Mouse (Mus musculus) CD4-positive, CD25-positive, alpha-beta regulatory T cell, adult 9 weeks (primary cell): Measurements from ENCODE around the gene Exd1. TPM values are rescaled to one million over a fixed set of nuclear protein-coding genes. Genes with fewer than 3 reads are reported as not detected.

Source experiments
- polyA plus RNA-seq: library from polyadenylated mRNA; unstranded; fragments of 100-300 nt; shearing (Covaris generic); gene quantifications from one replicate; pipeline ENCODE4 v1.2.1, GENCODE M21; 2017

Gene Exd1
- 0.25 TPM for polyA plus RNA-seq

GRCm38 (mm10) chr2:119547522-119548370 is at the start of gene Exd1, which contains the start of gene Chp1:
TSS of gene Exd1 (minus strand) at chr2:119547627.
TSS of gene Chp1 (plus strand) at chr2:119547697.

GRCm38 (mm10) chr2:119477571-119478396 is 69.6 kb downstream of the Exd1 start, which contains the start of gene Ino80:
TSS of gene Ino80 (minus strand) at chr2:119477687.

Other genes starting within 250 kb of the Exd1 start
- gene Dll4, start 221.8 kb downstream of the Exd1 start, polyA plus RNA-seq = not detected
- 0.16 TPM for gene Chac1, start 196.4 kb downstream of the Exd1 start, polyA plus RNA-seq
- 6.3 TPM for gene Ino80, start 69.9 kb downstream of the Exd1 start, polyA plus RNA-seq
- 86.0 TPM for gene Chp1, start 70 bp upstream of the Exd1 start, polyA plus RNA-seq
- gene Nusap1, start 70.7 kb upstream of the Exd1 start, polyA plus RNA-seq = 3.9 TPM
- 3.0 TPM for gene Oip5, start 70.8 kb upstream of the Exd1 start, polyA plus RNA-seq
- gene Ndufaf1, start 115.2 kb upstream of the Exd1 start, polyA plus RNA-seq = 44.6 TPM
- 22.5 TPM for gene Rtf1, start 127.4 kb upstream of the Exd1 start, polyA plus RNA-seq
- not detected for gene Itpka, start 194.7 kb upstream of the Exd1 start, polyA plus RNA-seq
- not detected for gene Ltk, start 212.8 kb upstream of the Exd1 start, polyA plus RNA-seq
- gene Rpap1, start 239.9 kb upstream of the Exd1 start, polyA plus RNA-seq = 47.8 TPM